Mouse (Mus musculus): Measurements from ENCODE around the gene Enpp3.

DNA sequence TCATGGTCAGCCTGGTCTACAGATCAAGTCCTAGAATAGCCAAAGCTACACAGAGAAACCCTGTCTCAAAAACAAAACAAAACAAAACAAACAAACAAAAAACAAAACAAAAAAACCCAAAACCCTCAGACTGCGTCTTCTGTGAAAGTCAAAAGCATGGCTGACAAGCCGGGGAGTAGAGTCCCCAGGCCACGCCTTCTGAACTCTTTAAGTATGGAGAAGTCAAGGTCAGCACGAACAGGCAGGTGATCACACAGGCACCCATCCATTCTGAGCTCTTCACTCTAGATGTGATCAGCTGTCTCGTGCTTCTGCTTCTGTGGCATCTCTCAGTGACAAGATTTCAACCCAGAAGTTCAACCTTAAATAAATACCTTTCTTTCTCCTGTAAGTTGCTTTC lies 35.9 kb downstream of the Enpp3 start:
- no peak for TF ChIP-seq POLR2A (IDR thresholded peaks at IDR 0.05; ENCODE audit: insufficient read depth, low read depth, low read length)
- no peak for TF ChIP-seq CTCF (IDR thresholded peaks at IDR 0.05; ENCODE audit: insufficient read depth, low read depth, low read length)

Measured in olfactory bulb, adult 2 months (tissue).